Mouse (Mus musculus) layer of hippocampus, adult 18-20 months (tissue): Measurements from ENCODE around the gene Col1a1. TPM values are rescaled to one million over a fixed set of nuclear protein-coding genes. Genes with fewer than 3 reads are reported as not detected.
"Not testable (repeated sequence)": the region's sequence is repeated elsewhere in the genome, so short reads cannot be mapped to it uniquely, and the experiment has no call there.

ENCODE experiments used
- DNase-seq, 2 experiments: peaks; one replicate each; pipeline ENCODE4 v3.0.0; 2022; ENCODE audit warnings: low spot score in 2 of 2
- total RNA-seq, 2 experiments: library from RNA; stranded (reverse); gene quantifications; 2 replicates each; pipeline ENCODE4 v1.2.3; 2021

Col1a1 gene
- total RNA-seq, 2 experiments from 2014 or later, result 4.3 to 5.2 TPM

GRCm38 (mm10) chr11:94937787-94938186, 1.8 kb downstream of the Col1a1 start:
- no peak for DNase-seq

- DNase-seq, result no peak
Observed at GRCm38 (mm10) chr11:94938296-94938695, 2.3 kb downstream of the Col1a1 start.

- peak; percentile 49 to 82 for DNase-seq
Observed at GRCm38 (mm10) chr11:94939280-94939679, 3.3 kb downstream of the Col1a1 start.

- DNase-seq, result peak in 1 of 2 experiments; percentile 15
Observed at GRCm38 (mm10) chr11:94941121-94941520, 5.1 kb downstream of the Col1a1 start.

- no peak for DNase-seq
Observed at GRCm38 (mm10) chr11:94941776-94942175, 5.8 kb downstream of the Col1a1 start.

- DNase-seq, result peak in 1 of 2 experiments; percentile 54
Observed at GRCm38 (mm10) chr11:94942282-94943023, 6.4 kb downstream of the Col1a1 start.

- no peak for DNase-seq
Observed at GRCm38 (mm10) chr11:94943054-94943453, 7.0 kb downstream of the Col1a1 start.

- no peak for DNase-seq
Observed at GRCm38 (mm10) chr11:94944295-94944694, 8.3 kb downstream of the Col1a1 start.

- DNase-seq, result no peak
Observed at GRCm38 (mm10) chr11:94945236-94945635, 9.2 kb downstream of the Col1a1 start.

GRCm38 (mm10) chr11:94952169-94952568, 16.1 kb downstream of the Col1a1 start:
- no peak for DNase-seq

- no peak for DNase-seq
Observed at GRCm38 (mm10) chr11:94955103-94955502, 19.1 kb downstream of the Col1a1 start.

- DNase-seq, result no peak
Observed at GRCm38 (mm10) chr11:94957693-94958064, 21.7 kb downstream of the Col1a1 start.

- DNase-seq, result peak in 1 of 2 experiments; percentile 39
Observed at GRCm38 (mm10) chr11:94958065-94958858, 22.2 kb downstream of the Col1a1 start.

- DNase-seq, result no peak
Observed at GRCm38 (mm10) chr11:94962534-94963101, 26.6 kb downstream of the Col1a1 start.

GRCm38 (mm10) chr11:94967419-94967818, 31.4 kb downstream of the Col1a1 start, which contains the start of gene Hils1:
Gene Hils1 (plus strand): TSS chr11:94967593.
- no peak for DNase-seq

- DNase-seq, result no peak
Observed at GRCm38 (mm10) chr11:94968187-94968586, 32.2 kb downstream of the Col1a1 start.

GRCm38 (mm10) chr11:94969709-94970108, 33.7 kb downstream of the Col1a1 start:
- DNase-seq, result not testable (repeated sequence)

GRCm38 (mm10) chr11:94970210-94970943, 34.4 kb downstream of the Col1a1 start:
- DNase-seq, result peak in 1 of 2 experiments; percentile 89

GRCm38 (mm10) chr11:94971895-94972615, 36.0 kb downstream of the Col1a1 start:
- no peak for DNase-seq

- no peak for DNase-seq
Observed at GRCm38 (mm10) chr11:94972887-94973286, 36.9 kb downstream of the Col1a1 start.

GRCm38 (mm10) chr11:94973313-94973712, 37.3 kb downstream of the Col1a1 start:
- DNase-seq, result no peak
